Mouse (Mus musculus) urinary bladder, postnatal 14 days (tissue): Measurements from ENCODE around the gene Fam131b.

ENCODE experiments used
- DNase-seq: peaks from one replicate; pipeline ENCODE4 v3.0.0; 2021; ENCODE audit warnings: low spot score

Fam131b gene

GRCm38 (mm10) chr6:42324482-42325267 is at the start of gene Fam131b:
Gene Fam131b (minus strand): TSS chr6:42324643.
- no peak for DNase-seq

GRCm38 (mm10) chr6:42373669-42374430 is 49.4 kb upstream of the Fam131b start:
- DNase-seq = peak; percentile 55

GRCm38 (mm10) chr6:42372816-42373547 is 48.5 kb upstream of the Fam131b start, which contains the start of gene Epha1:
Gene Epha1 (minus strand): TSS chr6:42373268.
- DNase-seq = peak; percentile 84

- DNase-seq = no peak
Observed at GRCm38 (mm10) chr6:42372421-42372815, 48.0 kb upstream of the Fam131b start.

GRCm38 (mm10) chr6:42372001-42372400 is 47.6 kb upstream of the Fam131b start:
- DNase-seq = no peak

- DNase-seq = no peak
Observed at GRCm38 (mm10) chr6:42370630-42371363, 46.4 kb upstream of the Fam131b start.

- no peak for DNase-seq
Observed at GRCm38 (mm10) chr6:42369870-42370269, 45.4 kb upstream of the Fam131b start.

GRCm38 (mm10) chr6:42365215-42365614 is 40.8 kb upstream of the Fam131b start:
- no peak for DNase-seq

GRCm38 (mm10) chr6:42364607-42365006 is 40.2 kb upstream of the Fam131b start:
- no peak for DNase-seq

GRCm38 (mm10) chr6:42364066-42364465 is 39.6 kb upstream of the Fam131b start:
- no peak for DNase-seq

GRCm38 (mm10) chr6:42362974-42363373 is 38.5 kb upstream of the Fam131b start:
- no peak for DNase-seq

- no peak for DNase-seq
Observed at GRCm38 (mm10) chr6:42362497-42362896, 38.1 kb upstream of the Fam131b start.

- DNase-seq = no peak
Observed at GRCm38 (mm10) chr6:42362074-42362473, 37.6 kb upstream of the Fam131b start.

GRCm38 (mm10) chr6:42361041-42361895 is 36.8 kb upstream of the Fam131b start:
- DNase-seq = no peak

GRCm38 (mm10) chr6:42360231-42360840 is 35.9 kb upstream of the Fam131b start:
- DNase-seq = no peak

- no peak for DNase-seq
Observed at GRCm38 (mm10) chr6:42359364-42360147, 35.1 kb upstream of the Fam131b start.

- DNase-seq = no peak
Observed at GRCm38 (mm10) chr6:42358901-42359300, 34.5 kb upstream of the Fam131b start.

- DNase-seq = no peak
Observed at GRCm38 (mm10) chr6:42357901-42358300, 33.5 kb upstream of the Fam131b start.

GRCm38 (mm10) chr6:42356913-42357312 is 32.5 kb upstream of the Fam131b start:
- no peak for DNase-seq
